Mouse (Mus musculus): Measurements from ENCODE around the gene Pax3. TPM values are rescaled to one million over a fixed set of nuclear protein-coding genes. Genes with fewer than 3 reads are reported as not detected.

Pax3 gene
- total and polyA plus RNA-seq, 2 experiments from 2014 or later, result 0.05 TPM; not detected in 1

DNA sequence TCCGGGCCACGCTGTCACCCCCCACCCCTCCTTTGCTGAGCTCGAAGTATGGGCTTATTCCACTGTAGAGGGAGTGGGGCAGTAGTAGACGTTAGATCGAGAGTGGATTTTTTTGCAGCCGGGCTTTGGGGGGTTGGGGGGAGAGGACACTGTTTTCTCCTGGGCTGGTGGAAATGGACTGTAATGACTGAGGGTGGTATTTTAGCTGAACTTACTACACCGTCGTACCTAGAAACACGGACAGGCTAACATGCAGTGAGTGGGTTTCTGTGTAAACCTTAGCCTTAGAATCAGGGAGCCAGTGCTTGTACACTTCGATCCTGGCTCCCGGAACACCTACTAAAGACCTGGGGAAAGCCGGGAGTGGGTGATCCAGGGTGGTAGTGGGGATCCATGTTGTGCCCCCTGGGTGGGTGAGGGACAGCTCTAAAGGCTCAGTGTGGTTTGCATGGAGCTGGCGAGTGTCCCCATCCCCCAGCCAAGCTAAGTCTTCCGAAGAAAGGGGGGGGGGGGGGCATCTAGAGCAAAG is 6.2 kb upstream of the Pax3 start:
- peaks cover 97% of the 10 kb centered on the region for H3K27me3 ChIP-seq (ENCODE audit: control insufficient read depth, insufficient read depth, low read length)
- peak overlapping the region; percentile 73 for H3K4me2 ChIP-seq (ENCODE audit: low read depth, low read length)
- no peak for TF ChIP-seq EP300 (IDR thresholded peaks at IDR 0.05; ENCODE audit: low read depth)
- TF ChIP-seq CTCF (IDR thresholded peaks at IDR 0.05; ENCODE audit: low read depth), result no peak
- H3K9me3 ChIP-seq (replicated peaks; ENCODE audit: control insufficient read depth, low read length), result no peaks in the 10 kb centered on the region
- peaks cover 11% of the 10 kb centered on the region; the same call in 1 of the 2 replicates for H3K4me1 ChIP-seq (ENCODE audit: control insufficient read depth, insufficient read depth)
- no peak overlapping the region for H3K27ac ChIP-seq (ENCODE audit: low read depth)
- ATAC-seq (ENCODE audit: insufficient read depth, low read depth), result no peak
- H3K36me3 ChIP-seq (replicated peaks; ENCODE audit: control insufficient read depth, insufficient read depth, low read length), result no peaks in the 10 kb centered on the region
- DNase-seq (ENCODE audit: low spot score), result no peak
- no peak overlapping the region; the same call in 1 of the 2 replicates for H3K9ac ChIP-seq (replicated peaks; ENCODE audit: low read depth, low read length)
- 4% methylated on average over 14 of the region's 14 CpGs for WGBS
- peak overlapping the region; percentile 64 for H3K4me3 ChIP-seq (ENCODE audit: low read depth, low read length)

- Histone ChIP-seq H3K36me3 (replicated peaks; ENCODE audit: control insufficient read depth, insufficient read depth, low read length) (no peaks in the 10 kb centered on the region), H3K4me2 (ENCODE audit: low read depth, low read length) (peak overlapping the region; percentile 73; the same call in 1 of the 2 replicates), H3K27me3 (ENCODE audit: control insufficient read depth, insufficient read depth, low read length) (peaks cover 97% of the 10 kb centered on the region), H3K4me3 (ENCODE audit: low read depth, low read length) (peak overlapping the region; percentile 64), H3K4me1 (ENCODE audit: control insufficient read depth, insufficient read depth) (peaks cover 11% of the 10 kb centered on the region; the same call in 1 of the 2 replicates), H3K27ac (ENCODE audit: low read depth) (no peak overlapping the region), H3K9me3 (replicated peaks; ENCODE audit: control insufficient read depth, low read length) (no peaks in the 10 kb centered on the region), H3K9ac (replicated peaks; ENCODE audit: low read depth, low read length) (no peak overlapping the region)
- no peak for TF ChIP-seq EP300 (IDR thresholded peaks at IDR 0.05; ENCODE audit: low read depth)
- TF ChIP-seq CTCF (IDR thresholded peaks at IDR 0.05; ENCODE audit: low read depth), result no peak
- ATAC-seq (ENCODE audit: insufficient read depth, low read depth), result no peak
- DNase-seq (ENCODE audit: low spot score), result no peak
- WGBS, result 4% methylated on average over 23 of the region's 23 CpGs
Observed at GRCm38 (mm10) chr1:78202466-78203085, 5.6 kb upstream of the Pax3 start.

DNA sequence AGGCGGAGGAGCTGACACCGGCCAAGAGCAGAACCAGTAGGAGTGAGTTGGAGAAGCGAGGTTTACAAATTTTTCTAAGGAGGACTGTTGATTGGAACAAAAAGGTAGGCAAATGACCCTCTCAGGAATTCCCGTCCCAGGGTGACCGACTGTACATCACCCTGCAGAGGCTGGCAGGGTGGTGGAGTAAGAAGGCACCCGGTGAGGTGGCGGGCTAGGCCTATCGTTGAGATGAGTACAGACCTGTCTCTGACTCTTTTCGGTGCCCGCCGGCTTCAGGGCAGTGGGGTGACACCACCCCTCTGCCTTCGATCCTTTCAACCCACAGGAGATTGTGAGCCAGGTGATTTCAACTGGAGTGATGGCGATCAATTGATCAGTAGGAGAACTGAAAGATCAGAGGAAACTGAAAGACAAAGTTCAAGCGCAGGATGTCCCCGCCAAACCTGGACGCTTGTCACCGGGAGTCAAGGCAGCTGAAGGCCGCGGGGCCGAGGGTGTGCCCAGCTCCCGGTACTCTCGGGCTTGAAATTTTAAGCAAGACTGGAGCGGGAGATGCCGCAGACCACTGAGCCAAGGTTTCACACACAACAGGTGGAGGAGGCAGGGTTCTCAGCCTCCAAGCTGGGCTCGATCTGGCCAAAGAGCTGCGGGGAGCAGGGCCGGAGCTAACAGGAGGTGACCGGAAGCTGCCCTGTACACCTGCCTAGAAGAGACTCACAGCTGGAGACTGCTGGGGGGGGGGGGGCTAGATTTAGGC is 4.5 kb upstream of the Pax3 start:
- 3% methylated on average over 28 of the region's 28 CpGs for WGBS
- no peaks in the 10 kb centered on the region for H3K36me3 ChIP-seq (replicated peaks; ENCODE audit: control insufficient read depth, insufficient read depth, low read length)
- H3K9me3 ChIP-seq (replicated peaks; ENCODE audit: control insufficient read depth, low read length), result no peaks in the 10 kb centered on the region
- no peak overlapping the region for H3K9ac ChIP-seq (replicated peaks; ENCODE audit: low read depth, low read length)
- H3K4me2 ChIP-seq (ENCODE audit: low read depth, low read length), result no peak overlapping the region
- ATAC-seq (ENCODE audit: insufficient read depth, low read depth) (no peak), DNase-seq (ENCODE audit: low spot score) (no peak)
- no peak for TF ChIP-seq CTCF (IDR thresholded peaks at IDR 0.05; ENCODE audit: low read depth)
- no peak for TF ChIP-seq EP300 (IDR thresholded peaks at IDR 0.05; ENCODE audit: low read depth)
- peaks cover 97% of the 10 kb centered on the region for H3K27me3 ChIP-seq (ENCODE audit: control insufficient read depth, insufficient read depth, low read length)
- peaks cover 16% of the 10 kb centered on the region; the same call in 1 of the 2 replicates for H3K4me1 ChIP-seq (ENCODE audit: control insufficient read depth, insufficient read depth)
- no peak overlapping the region for H3K4me3 ChIP-seq (ENCODE audit: low read depth, low read length)
- H3K27ac ChIP-seq (ENCODE audit: low read depth), result no peak overlapping the region

- Histone ChIP-seq H3K9me3 (replicated peaks; ENCODE audit: control insufficient read depth, low read length) (no peaks in the 10 kb centered on the region), H3K36me3 (replicated peaks; ENCODE audit: control insufficient read depth, insufficient read depth, low read length) (no peaks in the 10 kb centered on the region), H3K27ac (ENCODE audit: low read depth) (no peak overlapping the region), H3K9ac (replicated peaks; ENCODE audit: low read depth, low read length) (no peak overlapping the region), H3K4me2 (ENCODE audit: low read depth, low read length) (no peak overlapping the region), H3K4me3 (ENCODE audit: low read depth, low read length) (no peak overlapping the region), H3K4me1 (ENCODE audit: control insufficient read depth, insufficient read depth) (peaks cover 18% of the 10 kb centered on the region; the same call in 1 of the 2 replicates), H3K27me3 (ENCODE audit: control insufficient read depth, insufficient read depth, low read length) (peaks cover 97% of the 10 kb centered on the region)
- no peak for TF ChIP-seq CTCF (IDR thresholded peaks at IDR 0.05; ENCODE audit: low read depth)
- no peak for TF ChIP-seq EP300 (IDR thresholded peaks at IDR 0.05; ENCODE audit: low read depth)
- DNase-seq (ENCODE audit: low spot score), result no peak
- ATAC-seq (ENCODE audit: insufficient read depth, low read depth), result no peak
- WGBS, result 2% methylated on average over 15 of the region's 15 CpGs
Observed at GRCm38 (mm10) chr1:78200191-78200590, 3.3 kb upstream of the Pax3 start.

DNA sequence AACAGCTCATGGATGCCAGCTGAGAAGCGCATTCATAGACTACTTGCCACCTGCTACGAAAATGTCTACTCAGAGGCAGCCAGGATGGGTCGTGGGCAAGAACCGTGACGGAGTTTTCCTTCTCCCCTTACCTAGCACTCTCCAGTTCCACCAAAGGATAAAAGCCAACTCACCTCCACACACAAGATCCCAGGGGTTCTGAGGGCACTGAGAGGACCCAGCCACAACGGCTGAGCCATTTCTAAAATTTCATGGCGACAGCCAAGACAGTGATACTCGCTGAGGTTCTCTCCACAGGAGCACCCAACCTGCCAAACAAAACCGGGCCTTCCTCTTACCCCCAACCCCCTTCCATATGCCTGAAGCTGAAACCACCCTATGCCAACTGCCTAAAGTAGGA is 2.3 kb upstream of the Pax3 start:
- Histone ChIP-seq H3K4me3 (ENCODE audit: low read depth, low read length) (no peak overlapping the region), H3K9me3 (replicated peaks; ENCODE audit: control insufficient read depth, low read length) (no peaks in the 10 kb centered on the region), H3K4me1 (ENCODE audit: control insufficient read depth, insufficient read depth) (peaks cover 18% of the 10 kb centered on the region; the same call in 1 of the 2 replicates), H3K36me3 (replicated peaks; ENCODE audit: control insufficient read depth, insufficient read depth, low read length) (no peaks in the 10 kb centered on the region), H3K9ac (replicated peaks; ENCODE audit: low read depth, low read length) (no peak overlapping the region), H3K4me2 (ENCODE audit: low read depth, low read length) (no peak overlapping the region), H3K27me3 (ENCODE audit: control insufficient read depth, insufficient read depth, low read length) (peaks cover 97% of the 10 kb centered on the region), H3K27ac (ENCODE audit: low read depth) (no peak overlapping the region)
- DNase-seq (ENCODE audit: low spot score) (no peak), ATAC-seq (ENCODE audit: insufficient read depth, low read depth) (no peak)
- WGBS, result under 1% methylated on average over 9 of the region's 9 CpGs
- TF ChIP-seq CTCF (IDR thresholded peaks at IDR 0.05; ENCODE audit: low read depth), result no peak

Data from heart, postnatal 0 days (tissue).